Mouse (Mus musculus) kidney, postnatal 0 days (tissue): ENCODE measurements around the gene Naa80. TPM values are rescaled to one million over a fixed set of nuclear protein-coding genes. Genes with fewer than 3 reads are reported as not detected.

Experiments
- ATAC-seq: fragments of 200-750 bp; cut with Nextera tagmentation; replicated peaks from 2 replicates; pipeline ENCODE4 v1.8.0; 2017; ENCODE audit warnings: low read depth, moderate number of reproducible peaks, moderate TSS enrichment, moderate library complexity; ENCODE audit not compliant: low FRiP score
- DNase-seq: peaks from one replicate; pipeline ENCODE4 v3.0.0-alpha.2; 2016; ENCODE audit warnings: low spot score
- H3K27ac ChIP-seq: fragments of 300-500 bp; sonication (generic); 2 replicates; pipeline ENCODE4 v1.5.1; 2014; ENCODE audit warnings: mild to moderate bottlenecking
- H3K27me3 ChIP-seq: fragments of 300-500 bp; sonication (generic); 2 replicates; pipeline ENCODE4 v1.6.1; 2014; ENCODE audit warnings: low read length, mixed read lengths; ENCODE audit not compliant: insufficient read depth
- H3K36me3 ChIP-seq: fragments of 300-500 bp; sonication (generic); 2 replicates; pipeline ENCODE4 v1.6.1; 2014; ENCODE audit warnings: low read length, mixed read lengths; ENCODE audit not compliant: insufficient read depth
- H3K4me1 ChIP-seq: fragments of 300-500 bp; sonication (generic); replicated peaks from 2 replicates; pipeline ENCODE4 v1.6.1; 2014; ENCODE audit warnings: antibody characterized with exemption, low read length, mixed read lengths; ENCODE audit not compliant: insufficient read depth
- H3K4me2 ChIP-seq: fragments of 300-500 bp; sonication (generic); 2 replicates; pipeline ENCODE4 v1.6.1; 2014; ENCODE audit warnings: mild to moderate bottlenecking, low read length, moderate library complexity, mixed read lengths
- H3K4me3 ChIP-seq: fragments of 300-500 bp; sonication (generic); replicated peaks from 2 replicates; pipeline ENCODE4 v1.5.1; 2014; ENCODE audit warnings: low read depth, low read length
- H3K9ac ChIP-seq: fragments of 300-500 bp; sonication (generic); 2 replicates; pipeline ENCODE4 v1.6.1; 2014; ENCODE audit warnings: low read depth, low read length
- H3K9me3 ChIP-seq: fragments of 300-500 bp; sonication (generic); replicated peaks from 2 replicates; pipeline ENCODE4 v1.6.1; 2016; ENCODE audit warnings: low read length, inconsistent platforms, mixed read lengths
- CTCF ChIP-seq: IDR thresholded peaks from 2 replicates; pipeline ENCODE4 v1.5.1; 2016; ENCODE audit warnings: antibody characterized with exemption, low read depth, mild to moderate bottlenecking, moderate library complexity
- WGBS: fragments of 180-500 bp; shearing (Covaris S2); extraction: QIAGEN DNeasy Blood & Tissue Kit; methylation state at CpG from one replicate; pipeline ENCODE4 v1.1.7; 2014; 5-methylcytosine and 5-hydroxymethylcytosine counted together
- polyA plus RNA-seq: library from polyadenylated mRNA; unstranded; fragments of >200 nt; fragmentation: Nextera tagmentation; extraction: Ambion mirVana; gene quantifications from 2 replicates; pipeline ENCODE4 v1.2.1, GENCODE M21; 2015

Naa80 gene
- polyA plus RNA-seq, 1 experiment from 2014 or later: 22.3 TPM

- ATAC-seq (no peak), DNase-seq (no peak)
- no peaks in the 10 kb centered on the region for H3K27me3 ChIP-seq
- no peak overlapping the region for H3K4me3 ChIP-seq
- H3K36me3 ChIP-seq: peaks cover 35% of the 10 kb centered on the region
- H3K9ac ChIP-seq: no peak overlapping the region
- no peak overlapping the region for H3K4me2 ChIP-seq
- no peaks in the 10 kb centered on the region for H3K9me3 ChIP-seq
- H3K27ac ChIP-seq: peak overlapping the region; percentile 6; the same call in 1 of the 2 replicates
- H3K4me1 ChIP-seq: peaks cover 23% of the 10 kb centered on the region; the same call in 1 of the 2 replicates
- TF ChIP-seq CTCF: no peak
These were observed 42.3 kb downstream of the Naa80 start for GRCm38 (mm10) chr9:107620954-107621353.

DNA sequence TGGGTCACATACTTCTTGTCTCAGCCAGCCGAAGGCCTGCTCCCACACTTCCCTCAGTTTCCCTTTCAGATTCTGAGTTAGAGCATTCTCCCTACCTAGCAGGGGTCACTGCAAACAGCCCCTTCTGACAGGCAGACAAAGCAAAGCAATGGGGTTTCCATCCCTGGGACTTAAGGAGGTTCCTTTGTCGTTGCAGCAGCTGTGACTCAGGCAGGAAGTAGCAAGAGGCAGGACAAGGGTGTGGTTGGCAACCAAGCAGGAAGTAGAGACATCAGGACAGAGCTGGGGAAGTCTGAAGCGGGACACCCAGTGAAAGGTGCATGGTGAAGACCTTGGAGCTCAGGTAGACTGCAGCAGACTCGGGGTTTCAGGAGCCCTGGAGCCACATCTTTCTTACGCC lies 45.9 kb downstream of the Naa80 start:
- H3K27ac ChIP-seq: peak overlapping the region; percentile 77
- no peak overlapping the region for H3K4me3 ChIP-seq
- H3K4me2 ChIP-seq: no peak overlapping the region
- peaks cover 14% of the 10 kb centered on the region for H3K36me3 ChIP-seq
- H3K4me1 ChIP-seq: peaks cover 41% of the 10 kb centered on the region
- peak; percentile 63 for DNase-seq
- no peak for TF ChIP-seq CTCF
- 62% methylated on average over 5 of the region's 5 CpGs for WGBS
- ATAC-seq: no peak
- H3K9ac ChIP-seq: peak overlapping the region; percentile 14; the same call in 1 of the 2 replicates
- no peaks in the 10 kb centered on the region for H3K9me3 ChIP-seq
- H3K27me3 ChIP-seq: no peaks in the 10 kb centered on the region

GRCm38 (mm10) chr9:107624951-107625350 lies 46.3 kb downstream of the Naa80 start:
- Histone ChIP-seq H3K27ac (peak overlapping the region; percentile 67), H3K9me3 (no peaks in the 10 kb centered on the region), H3K4me1 (peaks cover 41% of the 10 kb centered on the region), H3K36me3 (peaks cover 10% of the 10 kb centered on the region), H3K9ac (peak overlapping the region; percentile 14; the same call in 1 of the 2 replicates), H3K4me2 (no peak overlapping the region), H3K4me3 (no peak overlapping the region), H3K27me3 (no peaks in the 10 kb centered on the region)
- no peak for DNase-seq
- no peak for TF ChIP-seq CTCF
- 70% methylated on average over 3 of the region's 3 CpGs for WGBS
- ATAC-seq: no peak

DNA sequence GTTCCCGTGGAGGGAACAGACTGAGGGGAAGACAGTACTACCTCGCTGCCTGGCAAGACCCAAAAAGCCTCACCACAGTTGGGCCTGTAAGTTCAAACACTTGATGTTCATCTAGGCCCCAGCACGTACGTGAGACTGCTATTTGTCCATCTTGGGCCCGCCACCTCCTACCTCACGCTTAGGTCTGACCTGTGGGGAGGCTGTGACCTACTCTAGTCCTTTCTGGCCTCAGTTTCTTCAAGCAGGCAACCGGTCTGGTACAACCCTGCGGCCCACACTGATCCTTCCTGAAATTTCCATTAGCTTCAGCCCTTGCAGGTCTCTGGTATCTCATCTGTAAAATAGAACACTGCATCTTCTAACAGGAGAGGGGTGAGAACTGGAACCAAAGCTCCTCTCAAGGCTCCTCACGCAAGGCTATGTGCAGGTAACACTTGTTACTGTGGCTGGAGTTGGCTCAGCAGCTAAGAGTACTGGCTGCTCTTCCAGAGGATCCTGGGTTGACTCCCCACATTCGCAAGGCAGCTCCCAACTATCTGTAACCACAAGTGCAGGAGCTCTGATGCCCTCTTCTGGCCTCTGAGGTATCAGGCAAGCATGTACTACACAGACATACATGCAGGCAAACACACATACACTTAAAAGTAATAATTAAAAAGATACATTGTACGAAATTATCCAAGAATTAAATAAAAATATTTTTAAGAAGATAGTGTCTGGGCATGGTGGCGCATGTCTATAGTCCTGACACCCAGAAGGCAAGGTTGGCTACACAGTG lies 46.9 kb downstream of the Naa80 start:
- no peaks in the 10 kb centered on the region for H3K27me3 ChIP-seq
- no peak for ATAC-seq
- TF ChIP-seq CTCF: peak; percentile 48; the same call in 1 of the 2 replicates
- WGBS: 90% methylated on average over 12 of the region's 12 CpGs
- peaks cover 46% of the 10 kb centered on the region for H3K4me1 ChIP-seq
- H3K9me3 ChIP-seq: no peaks in the 10 kb centered on the region
- H3K36me3 ChIP-seq: 0 out of 2 replicates have a peak, but pooled peaks cover 4% of the 10 kb centered on the region
- no peak for DNase-seq
- H3K4me2 ChIP-seq: no peak overlapping the region
- H3K9ac ChIP-seq: no peak overlapping the region
- peak overlapping the region; percentile 67; the same call in 1 of the 2 replicates for H3K27ac ChIP-seq
- H3K4me3 ChIP-seq: no peak overlapping the region

- H3K9me3 ChIP-seq: no peaks in the 10 kb centered on the region
- TF ChIP-seq CTCF: no peak
- peaks cover 49% of the 10 kb centered on the region for H3K4me1 ChIP-seq
- peak overlapping the region; percentile 40 for H3K4me2 ChIP-seq
- DNase-seq: no peak
- peak overlapping the region; percentile 20; the same call in 1 of the 2 replicates for H3K9ac ChIP-seq
- H3K4me3 ChIP-seq: no peak overlapping the region
- 33% methylated on average over 15 of the region's 15 CpGs for WGBS
- 0 out of 2 replicates have a peak, but pooled peaks cover 4% of the 10 kb centered on the region for H3K36me3 ChIP-seq
- H3K27ac ChIP-seq: peak overlapping the region; percentile 70
- peak; percentile 14; the same call in 1 of the 2 replicates for ATAC-seq
- H3K27me3 ChIP-seq: no peaks in the 10 kb centered on the region
These were observed 47.6 kb downstream of the Naa80 start for GRCm38 (mm10) chr9:107626158-107626843.

DNA sequence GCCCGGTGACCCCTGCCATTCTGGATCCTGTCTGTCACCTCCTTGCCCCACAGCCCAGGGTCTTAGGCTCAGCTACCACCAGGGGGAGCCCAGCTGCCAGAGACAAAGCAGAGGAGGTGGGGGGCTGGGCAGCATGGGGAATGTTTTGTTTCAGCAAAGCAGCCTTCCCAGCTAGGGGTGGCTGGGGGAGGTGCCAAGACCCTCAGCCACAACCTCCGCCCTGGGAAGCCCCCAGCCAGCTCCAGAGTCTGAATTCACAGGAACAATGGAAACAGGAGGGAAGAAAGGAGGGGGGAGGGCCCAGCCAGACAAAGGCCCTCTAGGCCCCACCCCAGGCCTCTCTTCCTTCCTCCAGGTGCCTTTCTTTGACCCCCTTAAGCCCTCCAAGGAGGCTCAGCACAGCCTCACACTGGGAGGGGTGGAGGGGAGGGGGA lies 48.2 kb downstream of the Naa80 start:
- Histone ChIP-seq H3K36me3 (0 out of 2 replicates have a peak, but pooled peaks cover 4% of the 10 kb centered on the region), H3K27me3 (no peaks in the 10 kb centered on the region), H3K27ac (peak overlapping the region; percentile 92), H3K4me1 (peaks cover 53% of the 10 kb centered on the region), H3K4me3 (no peak overlapping the region), H3K4me2 (peak overlapping the region; percentile 40), H3K9ac (peak overlapping the region; percentile 41), H3K9me3 (no peaks in the 10 kb centered on the region)
- peak; percentile 94 for DNase-seq
- ATAC-seq: peak; percentile 64
- TF ChIP-seq CTCF: peak; percentile 96
- WGBS: 6% methylated on average over 2 of the region's 2 CpGs
